Mouse (Mus musculus) heart, postnatal 25 days (tissue): ENCODE measurements at regions not wholly inside any gene's neighbourhood (a gene's known extent, or its start where the extent isn't known, plus 50 kb on each side); places are given as distances from the start of the nearest gene placed in this dataset.

Source experiments
- DNase-seq: peaks from one replicate; pipeline ENCODE4 v3.0.0; 2022; ENCODE audit warnings: low spot score
- intact Hi-C: fragments of 180-260 bp; cut with DNase I; formaldehyde crosslinking; loops from one replicate; pipeline ENCODE4 v1.15.1; 2025

DNA sequence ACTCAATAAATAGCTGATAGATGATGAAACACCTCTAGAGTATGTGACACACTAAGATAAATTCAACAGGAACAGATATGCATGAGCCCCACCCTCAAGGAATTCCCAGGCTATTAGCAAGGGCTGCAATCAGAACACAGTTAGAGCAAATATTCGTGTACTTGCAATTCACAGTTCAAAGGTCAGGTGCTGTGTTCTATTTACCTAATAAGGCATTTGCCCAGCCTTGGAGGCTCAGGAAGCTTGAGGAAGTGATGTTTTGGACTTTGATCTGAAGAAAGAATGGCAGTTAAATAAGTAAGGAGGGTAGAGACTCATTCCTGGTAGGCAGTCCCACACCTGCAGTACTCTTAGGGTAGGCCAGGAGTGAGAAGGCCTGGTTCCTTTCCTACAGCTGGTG lies 60.3 kb upstream of the Ifngr1 start:
- intact Hi-C loops = no loop called here
- no peak for DNase-seq

DNA sequence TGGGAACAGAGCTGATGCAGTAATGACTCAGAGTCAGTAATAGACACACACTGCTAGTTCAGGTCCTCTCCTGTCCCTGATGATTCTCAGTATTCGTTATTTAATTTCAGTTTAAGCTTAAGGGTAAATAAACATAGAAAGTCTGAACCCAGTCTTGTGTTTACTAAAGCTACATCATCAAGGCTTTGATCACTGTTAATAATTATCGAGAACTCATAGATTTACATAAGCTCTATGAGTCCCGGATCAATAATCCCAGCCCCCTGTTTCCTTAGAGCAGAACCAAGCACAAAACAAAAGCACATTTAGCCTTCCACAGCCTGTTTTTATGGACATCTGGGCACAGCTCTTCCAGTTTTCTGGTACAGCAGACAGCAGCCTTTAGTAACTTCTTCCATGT lies 59.0 kb upstream of the Ifngr1 start:
- intact Hi-C loops = no loop called here
- no peak for DNase-seq

DNA sequence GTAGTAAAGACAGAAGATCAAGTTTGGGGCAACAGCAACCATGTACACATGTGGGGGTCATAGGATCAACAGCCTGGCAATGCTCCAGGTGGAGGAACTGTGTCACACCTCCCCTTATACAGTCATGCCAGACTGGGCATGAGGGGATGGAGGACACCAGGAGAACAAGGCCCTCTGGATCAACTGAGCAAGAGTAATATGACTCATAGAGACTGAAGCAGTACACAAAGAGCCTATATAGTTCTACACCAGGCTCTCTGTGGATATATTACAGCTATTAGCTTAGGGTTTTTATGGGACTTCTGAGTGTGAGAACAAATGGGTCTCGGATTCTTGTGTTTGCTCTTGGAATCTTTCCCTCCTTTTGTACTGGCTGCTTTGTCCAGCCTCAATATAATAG lies 57.9 kb upstream of the Ifngr1 start:
- DNase-seq = no peak
- intact Hi-C loops = no loop called here
